Mouse (Mus musculus): ENCODE results near the gene Tnfsf15.

The Tnfsf15 gene

DNA sequence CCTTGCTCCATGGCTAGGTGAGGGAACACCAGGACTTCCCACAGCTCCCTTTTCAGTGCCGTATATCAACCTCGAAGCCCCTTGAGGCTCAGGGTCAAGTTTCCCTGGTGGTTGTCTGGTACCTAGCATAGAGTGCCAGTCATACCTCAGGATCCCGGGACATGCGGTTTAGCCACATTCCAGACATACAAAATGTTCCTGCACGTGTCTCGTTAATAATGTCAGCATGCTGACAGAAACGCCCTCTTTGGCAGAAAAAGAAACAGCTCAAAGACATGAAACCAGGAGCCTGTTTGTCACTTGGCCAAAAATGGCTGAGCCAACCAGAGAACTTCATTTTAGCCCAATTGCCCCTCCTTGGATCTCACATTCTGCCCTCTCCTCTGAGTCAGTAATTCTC is 2.8 kb downstream of the Tnfsf15 start:
- DNase-seq (ENCODE audit: low spot score in 2 of 2): no peak

DNA sequence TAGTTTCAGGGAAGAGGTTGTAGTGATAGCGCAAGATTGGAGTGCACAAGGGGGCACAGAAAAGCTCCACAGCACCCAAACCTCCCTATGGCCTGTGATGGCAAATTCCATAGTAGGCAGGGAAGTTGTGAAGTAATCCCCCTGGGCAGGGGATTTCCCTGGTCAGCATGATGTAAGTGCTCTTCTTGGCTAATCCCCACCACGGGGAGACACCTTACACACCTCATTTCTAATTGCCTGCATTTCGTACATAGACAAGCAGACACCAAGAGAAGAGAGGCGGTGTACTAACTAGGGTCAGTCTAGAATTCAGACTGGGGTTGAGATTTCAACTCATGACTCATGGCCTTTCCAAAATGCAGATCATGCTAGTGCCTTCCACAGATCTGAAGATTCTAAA is 4.2 kb downstream of the Tnfsf15 start:
- DNase-seq (ENCODE audit: low spot score in 2 of 2): no peak

DNA sequence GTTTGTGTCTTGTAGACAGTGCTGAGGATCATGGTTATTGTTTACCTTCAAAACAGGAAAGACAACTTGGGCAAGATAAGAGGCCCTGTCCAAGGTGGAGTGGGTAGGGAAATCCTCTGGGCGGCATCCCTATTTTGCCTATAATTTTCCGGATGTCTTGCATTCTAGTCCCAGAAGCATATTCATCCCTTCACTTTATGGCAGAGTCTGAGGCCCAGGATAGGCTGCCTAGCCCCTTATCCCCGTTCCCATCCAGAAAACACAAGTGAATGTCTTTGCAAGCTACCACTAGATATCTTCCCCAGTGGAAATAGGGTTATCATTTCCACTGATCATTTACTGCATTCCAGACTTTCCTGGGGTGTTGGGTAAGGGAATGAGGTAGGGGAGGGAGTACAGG is 4.9 kb downstream of the Tnfsf15 start:
- no peak for DNase-seq (ENCODE audit: low spot score in 2 of 2)

GRCm38 (mm10) chr4:63739524-63739923 is 5.4 kb downstream of the Tnfsf15 start:
- peak in 1 of 2 experiments; percentile 7 for DNase-seq (ENCODE audit: low spot score in 2 of 2)

DNA sequence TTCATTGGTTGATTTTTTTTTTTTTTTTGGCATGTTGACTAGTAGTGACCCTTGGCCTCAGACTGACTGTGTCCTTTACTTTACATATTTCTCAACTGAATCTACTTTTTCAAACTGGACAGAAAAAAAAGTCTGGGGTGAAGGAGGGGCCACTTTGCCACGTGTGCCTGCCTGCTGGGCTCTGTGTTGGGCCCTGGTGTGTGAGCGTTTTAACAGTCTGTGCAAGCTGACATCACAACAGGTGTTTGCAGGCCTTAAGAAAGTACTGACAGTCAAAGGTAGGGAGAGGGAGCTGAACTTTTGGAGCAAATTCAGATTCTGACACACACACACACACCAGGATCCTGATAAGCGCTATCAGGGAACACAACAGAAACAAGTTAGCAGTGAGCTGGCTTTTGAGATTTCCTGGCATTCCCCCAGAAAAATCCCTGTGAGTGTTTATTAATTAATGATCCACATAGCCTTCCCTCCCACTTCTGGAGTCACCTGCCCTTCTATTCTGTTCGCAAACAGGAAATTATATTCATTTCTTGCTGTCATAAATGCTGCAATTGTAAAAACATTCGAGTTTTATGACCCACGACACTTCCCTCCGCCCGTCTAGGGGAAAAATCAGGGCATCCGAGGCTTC is 6.4 kb downstream of the Tnfsf15 start:
- no peak for DNase-seq (ENCODE audit: low spot score in 2 of 2)

DNA sequence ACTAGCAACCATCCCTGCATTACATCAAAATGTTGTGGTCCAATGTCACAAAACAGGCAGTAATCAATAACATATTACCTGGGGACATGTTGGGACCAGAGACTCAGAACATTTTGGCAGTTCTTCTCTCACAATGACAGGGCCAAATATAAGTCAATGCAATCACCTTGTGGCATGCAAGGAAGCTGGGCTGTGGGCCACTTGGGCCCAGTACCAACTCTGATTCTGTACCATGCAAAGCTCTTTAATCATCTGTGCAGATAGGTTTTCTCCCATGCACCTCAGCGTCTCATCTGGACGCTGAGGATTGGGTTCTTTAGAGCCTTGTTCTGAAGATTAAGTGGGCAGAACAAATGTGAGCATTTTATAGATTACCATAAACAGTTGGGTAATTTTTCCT is 13.6 kb downstream of the Tnfsf15 start:
- no peak for DNase-seq (ENCODE audit: low spot score in 2 of 2)

DNA sequence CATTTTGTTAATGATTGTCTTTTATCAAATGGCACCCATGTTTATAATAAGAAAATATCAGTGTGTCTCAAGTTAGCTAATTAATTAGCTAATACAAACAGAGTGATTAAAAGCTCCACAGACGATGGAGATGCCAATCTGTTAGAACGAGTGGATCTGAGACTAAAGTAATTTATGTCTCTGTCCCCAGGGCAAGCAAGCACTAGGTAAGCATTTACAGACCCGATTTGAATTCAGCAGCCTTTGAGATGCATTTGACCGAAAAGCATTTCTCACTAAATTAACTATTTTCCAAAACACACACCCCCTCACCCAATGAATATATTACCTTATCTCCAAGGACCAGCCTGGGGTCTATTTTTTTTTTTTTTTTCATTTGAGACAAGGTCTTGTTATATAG is 18.2 kb downstream of the Tnfsf15 start:
- no peak for DNase-seq (ENCODE audit: low spot score in 2 of 2)

- DNase-seq (ENCODE audit: low spot score in 2 of 2): no peak
These were observed 18.9 kb downstream of the Tnfsf15 start for GRCm38 (mm10) chr4:63725981-63726380.

DNA sequence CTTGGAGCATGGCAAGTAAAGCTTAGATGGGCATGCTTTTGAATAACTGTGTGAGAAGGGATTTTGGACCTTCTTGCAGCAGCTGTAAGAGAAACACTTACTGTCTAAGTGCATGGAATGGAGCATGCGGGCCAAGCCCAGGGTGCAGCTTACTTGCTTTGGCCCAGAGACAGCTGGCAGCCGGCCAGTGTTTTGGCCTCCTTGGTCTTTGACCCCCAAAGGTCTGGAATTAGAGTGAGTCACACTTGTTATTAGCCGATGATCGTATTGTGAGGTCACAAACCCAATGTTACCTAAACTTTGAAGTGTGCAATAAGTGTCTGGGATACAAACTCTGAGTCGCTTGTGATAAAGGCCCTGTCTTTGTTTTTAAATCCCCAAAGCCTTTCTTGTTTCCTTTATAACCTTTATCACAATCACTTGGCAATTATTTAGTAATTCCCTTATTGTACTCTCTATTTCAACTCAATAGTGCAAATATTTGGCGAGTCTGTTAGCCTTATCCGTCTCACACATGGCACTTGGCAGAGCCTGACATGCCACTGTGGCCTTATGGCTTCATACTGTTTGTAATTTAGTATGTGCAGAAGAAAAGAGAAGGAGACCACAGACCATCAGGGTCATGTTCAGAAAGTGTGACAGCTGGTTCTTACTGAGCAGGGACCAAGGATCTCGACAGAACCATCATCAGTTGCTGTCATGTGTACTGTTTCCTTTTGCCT is 26.8 kb downstream of the Tnfsf15 start:
- no peak for DNase-seq (ENCODE audit: low spot score in 2 of 2)

- DNase-seq (ENCODE audit: low spot score in 2 of 2): no peak
These were observed 33.0 kb downstream of the Tnfsf15 start for GRCm38 (mm10) chr4:63711886-63712285.

DNA sequence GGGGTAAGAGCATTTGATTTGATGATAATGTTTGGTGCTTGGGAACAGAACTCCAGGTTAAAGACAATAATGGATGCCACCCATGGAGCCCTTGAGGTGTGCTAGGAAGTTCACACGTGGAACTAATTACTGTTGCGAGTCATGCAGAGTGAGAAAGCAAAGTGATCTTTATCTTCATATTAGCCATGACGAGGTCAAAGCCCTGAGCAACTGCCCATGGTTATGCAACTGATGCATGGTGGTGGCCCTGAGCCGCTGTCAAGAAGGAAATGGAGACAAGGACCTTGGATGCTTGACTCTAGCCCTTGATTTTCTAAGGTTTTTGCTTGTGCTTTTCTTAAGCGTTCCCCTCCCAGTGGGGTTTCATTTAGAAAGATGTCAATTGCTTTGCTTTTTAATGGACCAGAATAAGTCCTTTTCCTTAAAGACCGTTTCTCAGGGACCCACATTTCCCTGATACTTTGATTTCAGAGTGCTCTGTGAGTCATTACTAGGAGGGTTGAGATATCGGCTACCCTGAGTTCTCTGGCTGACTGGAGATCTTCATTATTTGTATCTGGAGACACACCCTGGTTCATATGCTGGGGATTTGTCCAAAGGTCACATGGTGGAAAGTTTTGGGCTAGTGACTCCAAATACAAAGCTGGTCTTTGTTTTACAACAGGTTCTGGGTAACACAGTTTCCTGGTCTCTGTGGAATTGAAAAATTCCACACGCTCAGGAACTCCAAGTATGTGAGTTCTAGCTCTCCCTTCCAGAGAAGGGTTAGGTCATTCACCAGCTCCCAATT is 34.3 kb downstream of the Tnfsf15 start:
- no peak for DNase-seq (ENCODE audit: low spot score in 2 of 2)

- no peak for DNase-seq (ENCODE audit: low spot score in 2 of 2)
These were observed 38.5 kb downstream of the Tnfsf15 start for GRCm38 (mm10) chr4:63706279-63706971.

DNA sequence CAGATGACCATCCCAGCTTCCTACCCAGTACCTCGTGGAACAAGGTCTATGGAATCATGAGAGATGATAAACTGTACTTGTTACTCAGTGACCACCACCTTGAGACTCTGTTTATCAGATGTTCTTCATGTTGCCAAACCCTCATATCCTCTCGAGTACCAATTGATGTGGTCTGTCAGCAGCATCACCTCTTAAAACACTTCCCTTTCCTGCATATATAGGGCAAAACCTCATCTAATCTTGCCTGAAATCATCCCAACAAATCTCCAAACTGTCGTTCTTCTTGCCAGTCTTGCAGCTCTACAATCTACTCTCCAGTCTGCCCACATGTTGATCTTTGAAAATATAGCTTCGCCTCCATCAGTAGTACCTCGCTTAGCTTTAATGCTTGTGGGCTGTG is 40.7 kb downstream of the Tnfsf15 start:
- DNase-seq (ENCODE audit: low spot score in 2 of 2): no peak

- no peak for DNase-seq (ENCODE audit: low spot score in 2 of 2)
These were observed 41.2 kb downstream of the Tnfsf15 start for GRCm38 (mm10) chr4:63703686-63704085.

DNA sequence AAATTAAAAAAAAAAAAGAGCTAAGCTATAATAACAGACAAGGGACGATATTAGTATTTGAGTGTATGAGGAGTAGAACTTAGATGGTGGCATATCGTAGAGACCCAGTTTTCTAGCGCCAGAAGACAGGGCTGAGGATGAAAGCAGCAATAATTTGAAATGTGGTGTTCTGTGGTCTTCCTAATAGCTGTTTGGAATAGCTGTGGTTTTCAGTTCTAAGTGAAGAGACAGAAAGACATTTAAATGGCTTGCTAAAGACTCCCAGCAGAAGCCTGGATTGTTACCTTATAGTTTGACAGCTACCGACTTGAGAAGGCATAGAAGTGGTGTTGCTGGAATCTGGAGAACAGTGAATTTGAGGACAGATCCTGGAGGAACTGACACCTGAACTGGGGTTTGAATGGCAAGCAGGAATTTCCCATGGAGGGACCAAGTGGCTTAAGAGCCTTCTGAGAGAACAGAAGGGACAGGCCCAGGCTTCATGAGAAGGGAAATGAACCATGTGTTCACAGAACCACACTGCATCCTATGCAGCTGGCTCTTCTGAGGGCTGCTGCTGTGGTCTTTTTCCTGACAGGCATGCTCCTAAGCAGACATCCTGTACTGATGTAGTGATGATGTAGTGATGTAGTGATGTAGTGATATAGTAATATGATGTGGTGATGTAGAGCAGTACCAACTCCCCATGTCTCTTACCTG is 42.8 kb downstream of the Tnfsf15 start:
- DNase-seq (ENCODE audit: low spot score in 2 of 2): no peak

DNA sequence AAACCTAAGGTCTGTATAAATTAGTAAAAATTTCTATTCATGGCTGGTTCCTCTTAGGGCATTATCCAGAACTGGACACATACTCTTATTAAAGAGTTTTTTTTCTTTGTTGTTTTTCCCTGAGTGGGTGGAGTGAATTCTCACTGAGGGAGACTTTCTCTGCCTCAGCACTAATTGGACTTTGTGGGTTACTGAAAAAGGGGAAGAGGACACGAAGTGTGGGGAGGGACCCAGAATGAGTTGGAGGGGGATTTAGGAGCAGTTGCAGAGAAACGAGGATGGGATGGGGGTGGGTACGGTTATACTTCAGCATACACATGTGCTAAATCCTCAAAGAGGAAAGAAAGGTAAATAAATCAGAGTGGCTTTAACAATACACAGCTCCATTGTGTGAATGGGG is 45.2 kb downstream of the Tnfsf15 start:
- no peak for DNase-seq (ENCODE audit: low spot score in 2 of 2)

DNA sequence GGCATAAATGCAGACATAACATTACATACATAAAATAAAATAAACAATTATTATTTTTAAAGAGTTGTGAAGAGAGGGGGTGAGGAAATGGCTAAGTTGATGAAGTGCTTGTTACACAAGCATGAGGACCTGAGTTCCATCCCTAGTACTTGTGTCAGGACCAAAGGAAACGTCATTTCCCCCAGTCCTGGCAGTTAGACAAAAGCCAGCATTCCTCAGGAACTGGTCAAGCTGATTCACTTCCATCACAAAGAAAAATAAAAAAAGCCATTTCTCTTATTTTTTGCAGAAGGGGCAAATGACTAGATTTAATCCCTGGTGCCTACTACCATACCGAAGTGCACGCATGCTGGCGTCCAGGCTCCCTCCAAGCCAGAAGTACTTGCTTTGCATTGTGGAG is 48.0 kb downstream of the Tnfsf15 start:
- DNase-seq (ENCODE audit: low spot score in 2 of 2): no peak

- DNase-seq (ENCODE audit: low spot score in 2 of 2): no peak
These were observed 52.6 kb downstream of the Tnfsf15 start for GRCm38 (mm10) chr4:63692351-63692750.

DNA sequence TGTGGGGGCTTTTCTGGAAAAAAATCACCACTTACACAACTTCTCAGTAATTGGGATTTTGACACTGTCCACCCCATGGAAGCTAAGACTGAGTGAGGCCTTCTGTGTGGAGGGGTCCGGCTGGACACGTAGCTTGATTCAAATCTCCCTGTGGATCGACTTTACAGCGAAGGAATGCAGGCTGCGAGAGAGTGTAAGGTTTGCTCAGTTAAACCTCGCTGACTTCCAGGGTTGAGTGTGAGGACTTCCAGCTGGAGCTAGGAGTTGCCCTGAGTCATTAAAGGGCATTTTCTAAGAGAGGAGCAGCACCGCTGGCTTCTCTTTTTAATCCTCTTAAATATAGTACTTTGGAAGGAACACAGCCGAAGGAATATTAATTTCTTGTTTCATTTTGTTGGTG is 57.5 kb downstream of the Tnfsf15 start:
- DNase-seq (ENCODE audit: low spot score in 2 of 2): no peak

- no peak for DNase-seq (ENCODE audit: low spot score in 2 of 2)
These were observed 58.8 kb downstream of the Tnfsf15 start for GRCm38 (mm10) chr4:63686157-63686556.

GRCm38 (mm10) chr4:63685253-63685525 is 59.7 kb downstream of the Tnfsf15 start:
- DNase-seq (ENCODE audit: low spot score in 2 of 2): no peak

Data from frontal cortex, postnatal 10 days (tissue).